Mouse (Mus musculus) forebrain, embryonic 12.5 days (tissue): ENCODE measurements around the gene Etl4. TPM values are rescaled to one million over a fixed set of nuclear protein-coding genes. Genes with fewer than 3 reads are reported as not detected.

Source experiments
- ATAC-seq: fragments of 200-750 bp; cut with Nextera tagmentation; 2 replicates; pipeline ENCODE4 v1.8.0; 2017; ENCODE audit warnings: moderate TSS enrichment; ENCODE audit not compliant: low FRiP score
- H3K27ac ChIP-seq: fragments of 300-500 bp; sonication (generic); 2 replicates; pipeline ENCODE4 v1.5.1; 2016; ENCODE audit warnings: mild to moderate bottlenecking
- H3K27me3 ChIP-seq: fragments of 300-500 bp; sonication (generic); 2 replicates; pipeline ENCODE4 v1.6.1; 2016; ENCODE audit warnings: mild to moderate bottlenecking
- H3K36me3 ChIP-seq: fragments of 300-500 bp; sonication (generic); replicated peaks from 2 replicates; pipeline ENCODE4 v1.6.1; 2016; ENCODE audit warnings: mild to moderate bottlenecking
- H3K4me1 ChIP-seq: fragments of 300-500 bp; sonication (generic); 2 replicates; pipeline ENCODE4 v1.6.1; 2016
- H3K4me2 ChIP-seq: fragments of 300-500 bp; sonication (generic); 2 replicates; pipeline ENCODE4 v1.6.1; 2016; ENCODE audit warnings: mild to moderate bottlenecking, moderate library complexity
- H3K4me3 ChIP-seq: fragments of 300-500 bp; sonication (generic); replicated peaks from 2 replicates; pipeline ENCODE4 v1.5.1; 2016; ENCODE audit warnings: mild to moderate bottlenecking
- H3K9ac ChIP-seq: fragments of 300-500 bp; sonication (generic); 2 replicates; pipeline ENCODE4 v1.6.1; 2016; ENCODE audit warnings: mild to moderate bottlenecking
- H3K9me3 ChIP-seq: fragments of 300-500 bp; sonication (generic); 2 replicates; pipeline ENCODE4 v1.6.1; 2016
- WGBS: fragments of 180-500 bp; shearing (Covaris S2); methylation state at CpG from one replicate; pipeline ENCODE4 v1.1.7; 2016; 5-methylcytosine and 5-hydroxymethylcytosine counted together
- polyA plus RNA-seq: library from polyadenylated mRNA; unstranded; fragments of >200 nt; fragmentation: Nextera tagmentation; extraction: Ambion mirVana; gene quantifications from 2 replicates; pipeline ENCODE4 v1.2.1, GENCODE M21; 2016

Gene Etl4
- polyA plus RNA-seq, 1 experiment from 2014 or later: 30.3 TPM

GRCm38 (mm10) chr2:20486137-20486788, 576.7 kb downstream of the Etl4 start:
- 13% methylated on average over 2 of the region's 2 CpGs for WGBS
- Histone ChIP-seq H3K9me3 (no peaks in the 10 kb centered on the region), H3K4me3 (no peak overlapping the region), H3K27ac (no peak overlapping the region), H3K4me1 (peaks cover 5% of the 10 kb centered on the region), H3K36me3 (no peaks in the 10 kb centered on the region), H3K9ac (no peak overlapping the region), H3K27me3 (no peaks in the 10 kb centered on the region), H3K4me2 (no peak overlapping the region)
- ATAC-seq: no peak

- Histone ChIP-seq H3K9ac (no peak overlapping the region), H3K4me3 (no peak overlapping the region), H3K4me1 (peaks cover 5% of the 10 kb centered on the region), H3K36me3 (no peaks in the 10 kb centered on the region), H3K9me3 (no peaks in the 10 kb centered on the region), H3K27ac (no peak overlapping the region), H3K27me3 (no peaks in the 10 kb centered on the region), H3K4me2 (no peak overlapping the region)
- 94% methylated on average over 3 of the region's 3 CpGs for WGBS
- no peak for ATAC-seq
These were observed 579.5 kb downstream of the Etl4 start for GRCm38 (mm10) chr2:20489090-20489489.

- ATAC-seq: no peak
- Histone ChIP-seq H3K4me1 (0 out of 2 replicates have a peak, but pooled peaks cover 3% of the 10 kb centered on the region), H3K4me2 (no peak overlapping the region), H3K27ac (no peak overlapping the region), H3K4me3 (no peak overlapping the region), H3K9ac (no peak overlapping the region), H3K27me3 (no peaks in the 10 kb centered on the region), H3K36me3 (no peaks in the 10 kb centered on the region), H3K9me3 (no peaks in the 10 kb centered on the region)
- WGBS: 55% methylated on average over 2 of the region's 2 CpGs
These were observed 582.5 kb downstream of the Etl4 start for GRCm38 (mm10) chr2:20492125-20492524.

- Histone ChIP-seq H3K4me3 (no peak overlapping the region), H3K27ac (no peak overlapping the region)
- 81% methylated on average over 2 of the region's 2 CpGs for WGBS
These were observed 584.2 kb downstream of the Etl4 start for GRCm38 (mm10) chr2:20493806-20494205.

GRCm38 (mm10) chr2:20494666-20495065, 585.1 kb downstream of the Etl4 start:
- 0 out of 2 replicates have a peak, but pooled peaks cover 3% of the 10 kb centered on the region for H3K4me1 ChIP-seq
- WGBS: 10% methylated on average over 3 of the region's 3 CpGs

More at GRCm38 (mm10) chr2:20493806-20494205, 584.2 kb downstream of the Etl4 start:
- ATAC-seq: no peak
- Histone ChIP-seq H3K27me3 (no peaks in the 10 kb centered on the region), H3K4me1 (0 out of 2 replicates have a peak, but pooled peaks cover 3% of the 10 kb centered on the region), H3K36me3 (no peaks in the 10 kb centered on the region), H3K9me3 (no peaks in the 10 kb centered on the region), H3K4me2 (no peak overlapping the region), H3K9ac (no peak overlapping the region)

GRCm38 (mm10) chr2:20496219-20496800, 586.7 kb downstream of the Etl4 start:
- no peak overlapping the region for H3K9ac ChIP-seq
- H3K27me3 ChIP-seq: no peaks in the 10 kb centered on the region
- H3K4me3 ChIP-seq: no peak overlapping the region
- no peak for ATAC-seq
- H3K27ac ChIP-seq: no peak overlapping the region
- peaks cover 6% of the 10 kb centered on the region; the same call in 1 of the 2 replicates for H3K9me3 ChIP-seq
- H3K4me1 ChIP-seq: 0 out of 2 replicates have a peak, but pooled peaks cover 3% of the 10 kb centered on the region
- WGBS: 16% methylated on average over 8 of the region's 8 CpGs
- no peaks in the 10 kb centered on the region for H3K36me3 ChIP-seq
- H3K4me2 ChIP-seq: no peak overlapping the region

More at GRCm38 (mm10) chr2:20494666-20495065, 585.1 kb downstream of the Etl4 start:
- H3K9ac ChIP-seq: no peak overlapping the region
- no peak overlapping the region for H3K4me3 ChIP-seq
- H3K27ac ChIP-seq: no peak overlapping the region
- H3K9me3 ChIP-seq: no peaks in the 10 kb centered on the region
- no peak for ATAC-seq
- no peaks in the 10 kb centered on the region for H3K27me3 ChIP-seq
- H3K36me3 ChIP-seq: no peaks in the 10 kb centered on the region
- H3K4me2 ChIP-seq: no peak overlapping the region

- no peaks in the 10 kb centered on the region for H3K36me3 ChIP-seq
- no peaks in the 10 kb centered on the region for H3K27me3 ChIP-seq
- no peak overlapping the region for H3K9ac ChIP-seq
- no peaks in the 10 kb centered on the region for H3K9me3 ChIP-seq
- no peaks in the 10 kb centered on the region for H3K4me1 ChIP-seq
- ATAC-seq: no peak
- 55% methylated on average over 6 of the region's 6 CpGs for WGBS
- H3K4me3 ChIP-seq: no peak overlapping the region
- H3K4me2 ChIP-seq: no peak overlapping the region
- no peak overlapping the region for H3K27ac ChIP-seq
These were observed 598.5 kb downstream of the Etl4 start for GRCm38 (mm10) chr2:20507832-20508723.

GRCm38 (mm10) chr2:20508724-20509052, 599.1 kb downstream of the Etl4 start:
- Histone ChIP-seq H3K4me2 (no peak overlapping the region), H3K4me3 (no peak overlapping the region), H3K36me3 (no peaks in the 10 kb centered on the region), H3K27me3 (no peaks in the 10 kb centered on the region), H3K27ac (no peak overlapping the region), H3K9ac (no peak overlapping the region), H3K9me3 (no peaks in the 10 kb centered on the region), H3K4me1 (no peaks in the 10 kb centered on the region)
- 74% methylated on average over 3 of the region's 3 CpGs for WGBS
- ATAC-seq: no peak

GRCm38 (mm10) chr2:20510061-20510460, 600.5 kb downstream of the Etl4 start:
- H3K9ac ChIP-seq: no peak overlapping the region
- no peak overlapping the region for H3K27ac ChIP-seq
- H3K36me3 ChIP-seq: no peaks in the 10 kb centered on the region
- no peak for ATAC-seq
- H3K4me3 ChIP-seq: no peak overlapping the region
- H3K4me2 ChIP-seq: no peak overlapping the region
- H3K9me3 ChIP-seq: no peaks in the 10 kb centered on the region
- WGBS: 76% methylated on average over 2 of the region's 2 CpGs
- H3K4me1 ChIP-seq: no peaks in the 10 kb centered on the region
- no peaks in the 10 kb centered on the region for H3K27me3 ChIP-seq

GRCm38 (mm10) chr2:20516270-20516865, 606.8 kb downstream of the Etl4 start:
- 93% methylated on average over 8 of the region's 8 CpGs for WGBS
- ATAC-seq: no peak
- no peaks in the 10 kb centered on the region for H3K27me3 ChIP-seq

GRCm38 (mm10) chr2:20517853-20518252, 608.3 kb downstream of the Etl4 start:
- Histone ChIP-seq H3K27ac (no peak overlapping the region), H3K36me3 (no peaks in the 10 kb centered on the region), H3K4me3 (no peak overlapping the region), H3K27me3 (no peaks in the 10 kb centered on the region), H3K4me2 (no peak overlapping the region), H3K4me1 (peaks cover 20% of the 10 kb centered on the region), H3K9ac (no peak overlapping the region), H3K9me3 (no peaks in the 10 kb centered on the region)
- 84% methylated on average over 2 of the region's 2 CpGs for WGBS
- no peak for ATAC-seq

More at GRCm38 (mm10) chr2:20516270-20516865, 606.8 kb downstream of the Etl4 start:
- no peak overlapping the region for H3K27ac ChIP-seq
- no peaks in the 10 kb centered on the region for H3K9me3 ChIP-seq
- H3K4me1 ChIP-seq: peaks cover 16% of the 10 kb centered on the region
- H3K4me2 ChIP-seq: no peak overlapping the region
- no peaks in the 10 kb centered on the region for H3K36me3 ChIP-seq
- H3K4me3 ChIP-seq: no peak overlapping the region
- H3K9ac ChIP-seq: no peak overlapping the region

- no peaks in the 10 kb centered on the region for H3K36me3 ChIP-seq
- no peak overlapping the region for H3K27ac ChIP-seq
- no peak overlapping the region for H3K4me2 ChIP-seq
- peaks cover 20% of the 10 kb centered on the region for H3K4me1 ChIP-seq
- no peak overlapping the region for H3K4me3 ChIP-seq
- no peak overlapping the region for H3K9ac ChIP-seq
- H3K27me3 ChIP-seq: no peaks in the 10 kb centered on the region
- 52% methylated on average over 2 of the region's 2 CpGs for WGBS
- no peak for ATAC-seq
- no peaks in the 10 kb centered on the region for H3K9me3 ChIP-seq
These were observed 608.9 kb downstream of the Etl4 start for GRCm38 (mm10) chr2:20518506-20518905.
